Mouse (Mus musculus) lung, embryonic 14.5 days (tissue): ENCODE measurements at regions not wholly inside any gene's neighbourhood (a gene's known extent, or its start where the extent isn't known, plus 50 kb on each side); places are given as distances from the start of the nearest gene placed in this dataset.

ENCODE experiments used
- ATAC-seq: fragments of 200-750 bp; cut with Nextera tagmentation; 2 replicates; pipeline ENCODE4 v1.8.0; 2017; ENCODE audit warnings: mild to moderate bottlenecking, moderate TSS enrichment, moderate library complexity; ENCODE audit not compliant: insufficient read depth
- DNase-seq: peaks from one replicate; pipeline ENCODE4 v3.0.0-alpha.2; 2015
- H3K27ac ChIP-seq: fragments of 300-500 bp; sonication (generic); 2 replicates; pipeline ENCODE4 v1.5.1; 2014; ENCODE audit warnings: low read depth, mild to moderate bottlenecking, moderate library complexity
- H3K27me3 ChIP-seq: fragments of 300-500 bp; sonication (generic); 2 replicates; pipeline ENCODE4 v1.6.1; 2014; ENCODE audit warnings: low read length, control low read depth; ENCODE audit not compliant: insufficient read depth
- H3K36me3 ChIP-seq: fragments of 300-500 bp; sonication (generic); 2 replicates; pipeline ENCODE4 v1.6.1; 2014; ENCODE audit warnings: control low read depth; ENCODE audit not compliant: insufficient read depth
- H3K4me1 ChIP-seq: fragments of 300-500 bp; sonication (generic); 2 replicates; pipeline ENCODE4 v1.6.1; 2014; ENCODE audit warnings: antibody characterized with exemption, control low read depth; ENCODE audit not compliant: insufficient read depth
- H3K4me2 ChIP-seq: fragments of 300-500 bp; sonication (generic); 2 replicates; pipeline ENCODE4 v1.6.1; 2014; ENCODE audit warnings: mild to moderate bottlenecking
- H3K4me3 ChIP-seq: fragments of 300-500 bp; sonication (generic); 2 replicates; pipeline ENCODE4 v1.5.1; 2014; ENCODE audit warnings: low read depth, low read length
- H3K9ac ChIP-seq: fragments of 300-500 bp; sonication (generic); 2 replicates; pipeline ENCODE4 v1.6.1; 2014
- H3K9me3 ChIP-seq: fragments of 300-500 bp; sonication (generic); 2 replicates; pipeline ENCODE4 v1.6.1; 2016; ENCODE audit warnings: low read depth, low read length, control low read depth
- CTCF ChIP-seq: IDR thresholded peaks from 2 replicates; pipeline ENCODE4 v1.5.1; 2016; ENCODE audit warnings: antibody characterized with exemption, low read depth
- WGBS: fragments of 180-500 bp; shearing (Covaris S2); extraction: QIAGEN DNeasy Blood & Tissue Kit; methylation state at CpG from one replicate; pipeline ENCODE4 v1.1.7; 2014; 5-methylcytosine and 5-hydroxymethylcytosine counted together

- Histone ChIP-seq H3K9me3 (no peaks in the 10 kb centered on the region), H3K4me2 (no peak overlapping the region), H3K4me1 (no peaks in the 10 kb centered on the region), H3K27me3 (no peaks in the 10 kb centered on the region), H3K4me3 (no peak overlapping the region), H3K27ac (no peak overlapping the region), H3K36me3 (no peaks in the 10 kb centered on the region), H3K9ac (no peak overlapping the region)
- no peak for DNase-seq
- WGBS: 80% methylated on average over 1 of the region's 1 CpGs
- no peak for ATAC-seq
- TF ChIP-seq CTCF: no peak
Measured at GRCm38 (mm10) chr10:17368636-17369035, 354.4 kb upstream of the Cited2 start.

GRCm38 (mm10) chr10:17372905-17373304 is 350.1 kb upstream of the Cited2 start:
- DNase-seq (no peak), ATAC-seq (no peak)
- no peaks in the 10 kb centered on the region for H3K9me3 ChIP-seq
- no peaks in the 10 kb centered on the region for H3K27me3 ChIP-seq
- H3K9ac ChIP-seq: no peak overlapping the region
- no peaks in the 10 kb centered on the region for H3K4me1 ChIP-seq
- no peak for TF ChIP-seq CTCF
- no peaks in the 10 kb centered on the region for H3K36me3 ChIP-seq
- H3K27ac ChIP-seq: no peak overlapping the region
- 71% methylated on average over 2 of the region's 2 CpGs for WGBS
- no peak overlapping the region for H3K4me3 ChIP-seq
- H3K4me2 ChIP-seq: no peak overlapping the region

GRCm38 (mm10) chr10:17374047-17374446 is 349.0 kb upstream of the Cited2 start:
- Histone ChIP-seq H3K9ac (no peak overlapping the region), H3K4me3 (no peak overlapping the region), H3K4me1 (no peaks in the 10 kb centered on the region), H3K27ac (no peak overlapping the region), H3K36me3 (no peaks in the 10 kb centered on the region), H3K9me3 (no peaks in the 10 kb centered on the region), H3K27me3 (no peaks in the 10 kb centered on the region), H3K4me2 (no peak overlapping the region)
- DNase-seq (no peak), ATAC-seq (no peak)
- 37% methylated on average over 2 of the region's 2 CpGs for WGBS
- no peak for TF ChIP-seq CTCF

- 82% methylated on average over 6 of the region's 6 CpGs for WGBS
Measured at GRCm38 (mm10) chr10:17382990-17383389, 340.0 kb upstream of the Cited2 start.

DNA sequence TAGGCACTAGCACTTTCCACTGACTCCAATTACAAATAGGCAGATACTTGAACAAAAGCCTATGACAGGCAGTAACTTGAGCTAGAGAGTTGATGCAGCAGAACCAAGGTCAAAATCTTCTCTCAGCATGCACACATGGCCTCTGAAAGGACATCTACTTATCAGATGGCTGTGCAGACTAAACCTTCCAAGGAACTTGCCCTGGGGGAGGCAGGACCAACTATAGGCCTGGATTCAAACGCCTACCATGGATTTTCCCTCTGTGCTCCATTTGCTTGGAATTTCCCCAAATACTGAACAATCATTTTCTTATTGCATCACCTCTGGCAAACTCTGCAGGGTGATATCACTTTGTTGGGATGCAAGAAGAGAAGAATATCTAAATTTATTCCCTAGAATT is 337.8 kb upstream of the Cited2 start:
- H3K27me3 ChIP-seq: no peaks in the 10 kb centered on the region
- no peak overlapping the region for H3K4me2 ChIP-seq
- H3K9ac ChIP-seq: no peak overlapping the region
- no peak overlapping the region for H3K4me3 ChIP-seq
- H3K36me3 ChIP-seq: no peaks in the 10 kb centered on the region
- TF ChIP-seq CTCF: no peak
- no peaks in the 10 kb centered on the region for H3K9me3 ChIP-seq
- DNase-seq: peak; percentile 33
- WGBS: 60% methylated on average over 1 of the region's 1 CpGs
- no peak for ATAC-seq
- no peak overlapping the region for H3K27ac ChIP-seq
- no peaks in the 10 kb centered on the region for H3K4me1 ChIP-seq

More at GRCm38 (mm10) chr10:17382990-17383389, 340.0 kb upstream of the Cited2 start:
- H3K9me3 ChIP-seq: no peaks in the 10 kb centered on the region
- DNase-seq: no peak
- no peak overlapping the region for H3K4me3 ChIP-seq
- H3K27ac ChIP-seq: no peak overlapping the region
- no peak overlapping the region for H3K9ac ChIP-seq
- no peak overlapping the region for H3K4me2 ChIP-seq
- H3K4me1 ChIP-seq: no peaks in the 10 kb centered on the region
- H3K27me3 ChIP-seq: no peaks in the 10 kb centered on the region
- no peak for ATAC-seq
- no peaks in the 10 kb centered on the region for H3K36me3 ChIP-seq
- no peak for TF ChIP-seq CTCF

DNA sequence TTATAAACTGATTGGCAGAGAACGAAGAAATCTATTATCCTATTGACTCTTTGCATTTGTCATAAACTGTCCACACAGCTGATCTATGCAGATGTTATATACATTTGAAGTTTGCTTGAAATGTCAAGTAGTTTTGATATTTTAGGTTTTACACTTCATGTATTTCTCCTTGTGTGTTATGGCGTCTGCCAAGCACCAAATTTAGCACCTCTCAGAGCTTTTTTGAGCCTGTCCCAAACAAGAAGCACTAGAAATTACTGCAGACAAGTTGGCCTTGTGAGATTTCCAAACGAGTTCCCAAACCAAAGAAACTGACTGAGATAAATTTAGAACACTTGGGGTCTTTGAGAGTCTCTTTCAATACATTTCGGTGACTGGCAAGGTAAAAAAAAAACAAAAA is 335.7 kb upstream of the Cited2 start:
- 47% methylated on average over 4 of the region's 4 CpGs for WGBS
- Histone ChIP-seq H3K27ac (no peak overlapping the region), H3K4me2 (no peak overlapping the region), H3K27me3 (no peaks in the 10 kb centered on the region), H3K4me3 (no peak overlapping the region), H3K4me1 (no peaks in the 10 kb centered on the region), H3K9ac (no peak overlapping the region), H3K9me3 (peaks cover 4% of the 10 kb centered on the region; the same call in 1 of the 2 replicates), H3K36me3 (no peaks in the 10 kb centered on the region)
- ATAC-seq: no peak
- no peak for DNase-seq
- TF ChIP-seq CTCF: no peak

DNA sequence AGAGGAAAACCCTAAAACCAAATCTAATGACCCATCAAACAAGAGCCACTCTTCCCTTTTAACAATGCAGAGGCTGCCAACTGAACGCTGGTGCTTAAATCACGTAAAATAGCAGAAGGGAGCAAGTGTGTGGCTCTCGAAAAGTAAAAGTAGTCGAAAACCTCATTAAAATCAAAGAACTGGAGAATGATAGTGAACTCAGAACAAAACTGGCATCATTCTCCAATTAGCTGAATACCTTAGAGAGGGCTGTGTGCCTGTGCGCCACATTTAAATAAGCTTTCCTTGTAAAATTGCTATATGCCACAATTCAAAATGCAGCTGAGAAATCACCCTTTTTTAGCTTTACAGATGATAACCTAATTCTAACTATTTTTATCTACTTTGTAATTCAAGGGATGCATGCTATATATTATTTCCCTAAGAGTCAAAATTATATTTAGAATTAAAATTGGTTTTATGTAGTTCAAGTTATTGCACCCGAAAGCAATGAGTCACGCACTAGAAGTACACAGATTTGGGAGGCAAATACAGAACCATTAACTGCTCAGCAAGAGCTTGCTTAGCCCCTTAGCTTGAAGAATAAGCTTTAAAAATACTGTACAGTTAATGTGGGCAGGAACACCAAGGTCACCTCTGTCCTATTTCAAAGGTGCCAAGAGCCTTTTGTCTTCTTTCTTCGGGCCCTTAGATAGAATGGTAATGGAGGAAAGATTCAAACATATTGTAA is 327.4 kb upstream of the Cited2 start:
- TF ChIP-seq CTCF: no peak
- H3K9me3 ChIP-seq: peaks cover 4% of the 10 kb centered on the region; the same call in 1 of the 2 replicates
- no peak for ATAC-seq
- no peak overlapping the region for H3K27ac ChIP-seq
- DNase-seq: no peak
- 89% methylated on average over 8 of the region's 8 CpGs for WGBS
- H3K27me3 ChIP-seq: no peaks in the 10 kb centered on the region
- H3K4me1 ChIP-seq: no peaks in the 10 kb centered on the region
- H3K36me3 ChIP-seq: no peaks in the 10 kb centered on the region
- no peak overlapping the region for H3K4me2 ChIP-seq
- no peak overlapping the region for H3K9ac ChIP-seq
- H3K4me3 ChIP-seq: no peak overlapping the region
